Mouse (Mus musculus): ENCODE data around the gene Cyp11a1. TPM values are rescaled to one million over a fixed set of nuclear protein-coding genes. Genes with fewer than 3 reads are reported as not detected.

Gene Cyp11a1
- polyA plus RNA-seq, 1 experiment from 2014 or later, result 7.8 TPM

GRCm38 (mm10) chr9:57967237-57967960, 38.8 kb upstream of the Cyp11a1 start:
- TF ChIP-seq CTCF (IDR thresholded peaks at IDR 0.05; ENCODE audit: low read depth), result no peak
- H3K9ac ChIP-seq (ENCODE audit: low read depth, low read length), result no peak overlapping the region
- peaks cover 19% of the 10 kb centered on the region for H3K4me1 ChIP-seq (replicated peaks; ENCODE audit: control insufficient read depth, insufficient read depth, low read length)
- no peak overlapping the region for H3K4me3 ChIP-seq (ENCODE audit: low read depth, low read length)
- peak overlapping the region; percentile 86 for H3K27ac ChIP-seq (ENCODE audit: low read depth, low read length)
- 76% methylated on average over 14 of the region's 14 CpGs for WGBS
- H3K27me3 ChIP-seq (replicated peaks; ENCODE audit: control insufficient read depth, insufficient read depth, low read length), result no peaks in the 10 kb centered on the region
- H3K4me2 ChIP-seq (replicated peaks; ENCODE audit: low read depth), result no peak overlapping the region
- H3K36me3 ChIP-seq (ENCODE audit: control insufficient read depth, insufficient read depth), result peaks cover 8% of the 10 kb centered on the region; the same call in 1 of the 2 replicates
- no peaks in the 10 kb centered on the region for H3K9me3 ChIP-seq (ENCODE audit: control insufficient read depth)
- no peak for ATAC-seq

- Histone ChIP-seq H3K36me3 (ENCODE audit: control insufficient read depth, insufficient read depth) (no peaks in the 10 kb centered on the region), H3K4me3 (ENCODE audit: low read depth, low read length) (no peak overlapping the region), H3K9ac (ENCODE audit: low read depth, low read length) (no peak overlapping the region), H3K4me1 (replicated peaks; ENCODE audit: control insufficient read depth, insufficient read depth, low read length) (peaks cover 22% of the 10 kb centered on the region), H3K9me3 (ENCODE audit: control insufficient read depth) (no peaks in the 10 kb centered on the region), H3K4me2 (replicated peaks; ENCODE audit: low read depth) (no peak overlapping the region), H3K27me3 (replicated peaks; ENCODE audit: control insufficient read depth, insufficient read depth, low read length) (no peaks in the 10 kb centered on the region), H3K27ac (ENCODE audit: low read depth, low read length) (peak overlapping the region; percentile 86)
- no peak for ATAC-seq
- WGBS, result 75% methylated on average over 9 of the region's 9 CpGs
- TF ChIP-seq CTCF (IDR thresholded peaks at IDR 0.05; ENCODE audit: low read depth), result no peak
Observed at GRCm38 (mm10) chr9:57968166-57968771, 37.9 kb upstream of the Cyp11a1 start.

GRCm38 (mm10) chr9:57968783-57969542, 37.2 kb upstream of the Cyp11a1 start:
- H3K4me1 ChIP-seq (replicated peaks; ENCODE audit: control insufficient read depth, insufficient read depth, low read length), result peaks cover 22% of the 10 kb centered on the region
- peak; percentile 87 for ATAC-seq
- no peak overlapping the region for H3K4me2 ChIP-seq (replicated peaks; ENCODE audit: low read depth)
- no peak overlapping the region for H3K4me3 ChIP-seq (ENCODE audit: low read depth, low read length)
- no peaks in the 10 kb centered on the region for H3K9me3 ChIP-seq (ENCODE audit: control insufficient read depth)
- 53% methylated on average over 8 of the region's 8 CpGs for WGBS
- no peaks in the 10 kb centered on the region for H3K27me3 ChIP-seq (replicated peaks; ENCODE audit: control insufficient read depth, insufficient read depth, low read length)
- no peak overlapping the region for H3K9ac ChIP-seq (ENCODE audit: low read depth, low read length)
- peak overlapping the region; percentile 86 for H3K27ac ChIP-seq (ENCODE audit: low read depth, low read length)
- TF ChIP-seq CTCF (IDR thresholded peaks at IDR 0.05; ENCODE audit: low read depth), result no peak
- H3K36me3 ChIP-seq (ENCODE audit: control insufficient read depth, insufficient read depth), result no peaks in the 10 kb centered on the region

DNA sequence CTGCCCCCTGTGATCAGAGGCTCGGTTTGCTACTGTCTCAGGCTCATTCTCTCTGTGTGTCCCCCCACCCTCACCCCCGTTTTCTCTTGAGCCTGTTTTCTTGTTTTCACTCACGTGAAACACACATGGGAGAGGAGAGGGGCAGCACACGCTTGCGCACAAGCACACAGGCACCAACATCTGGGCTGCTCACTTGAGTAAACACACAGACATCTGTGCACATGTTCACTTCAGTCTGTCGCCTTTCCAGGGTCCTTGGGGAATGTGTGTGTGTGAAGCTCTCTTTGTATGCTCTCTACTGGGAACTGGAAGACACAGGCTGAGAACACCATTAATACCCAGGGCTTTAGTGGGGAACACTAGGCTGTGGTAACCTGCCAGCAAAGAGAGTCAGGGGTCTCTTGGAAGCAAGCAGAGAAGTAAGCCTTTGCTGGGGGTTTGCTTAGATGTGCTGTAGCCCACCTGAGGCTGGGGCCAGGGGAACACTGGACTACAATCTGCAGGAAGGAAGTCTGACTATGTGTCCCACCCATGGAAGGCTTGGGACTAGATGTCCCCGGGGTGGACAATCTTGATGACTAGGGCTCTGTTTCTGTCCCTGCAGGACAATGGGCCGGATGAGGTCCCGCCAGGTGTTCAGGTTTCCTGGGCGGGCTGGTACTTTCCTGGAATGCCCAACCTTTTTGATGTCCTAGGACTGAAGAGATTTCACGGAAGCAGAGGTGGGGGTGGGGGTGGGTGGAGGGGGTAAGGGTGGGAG, 36.3 kb upstream of the Cyp11a1 start:
- H3K27ac ChIP-seq (ENCODE audit: low read depth, low read length), result peak overlapping the region; percentile 85
- H3K4me3 ChIP-seq (ENCODE audit: low read depth, low read length), result no peak overlapping the region
- H3K9ac ChIP-seq (ENCODE audit: low read depth, low read length), result no peak overlapping the region
- H3K27me3 ChIP-seq (replicated peaks; ENCODE audit: control insufficient read depth, insufficient read depth, low read length), result no peaks in the 10 kb centered on the region
- ATAC-seq, result peak; percentile 1; the same call in 1 of the 2 replicates
- no peaks in the 10 kb centered on the region for H3K9me3 ChIP-seq (ENCODE audit: control insufficient read depth)
- WGBS, result 61% methylated on average over 11 of the region's 11 CpGs
- no peaks in the 10 kb centered on the region for H3K36me3 ChIP-seq (ENCODE audit: control insufficient read depth, insufficient read depth)
- H3K4me1 ChIP-seq (replicated peaks; ENCODE audit: control insufficient read depth, insufficient read depth, low read length), result peaks cover 25% of the 10 kb centered on the region
- H3K4me2 ChIP-seq (replicated peaks; ENCODE audit: low read depth), result no peak overlapping the region
- no peak for TF ChIP-seq CTCF (IDR thresholded peaks at IDR 0.05; ENCODE audit: low read depth)

- Histone ChIP-seq H3K27me3 (replicated peaks; ENCODE audit: control insufficient read depth, insufficient read depth, low read length) (no peaks in the 10 kb centered on the region), H3K4me3 (ENCODE audit: low read depth, low read length) (no peak overlapping the region), H3K27ac (ENCODE audit: low read depth, low read length) (no peak overlapping the region), H3K4me1 (replicated peaks; ENCODE audit: control insufficient read depth, insufficient read depth, low read length) (peaks cover 28% of the 10 kb centered on the region), H3K9me3 (ENCODE audit: control insufficient read depth) (no peaks in the 10 kb centered on the region), H3K9ac (ENCODE audit: low read depth, low read length) (no peak overlapping the region), H3K4me2 (replicated peaks; ENCODE audit: low read depth) (no peak overlapping the region), H3K36me3 (ENCODE audit: control insufficient read depth, insufficient read depth) (no peaks in the 10 kb centered on the region)
- ATAC-seq, result no peak
- WGBS, result 80% methylated on average over 5 of the region's 5 CpGs
- no peak for TF ChIP-seq CTCF (IDR thresholded peaks at IDR 0.05; ENCODE audit: low read depth)
Observed at GRCm38 (mm10) chr9:57971413-57971812, 34.8 kb upstream of the Cyp11a1 start.

Measured in intestine, postnatal 0 days (tissue).